Mouse (Mus musculus) C2C12 (cell line): ENCODE data around the gene Cd300lb. TPM values are rescaled to one million over a fixed set of nuclear protein-coding genes. Genes with fewer than 3 reads are reported as not detected.

ENCODE experiments used
- H3K27me3 ChIP-seq: one replicate; pipeline ENCODE4 v1.6.1; 2011; ENCODE audit not compliant: control insufficient read depth, insufficient read depth, insufficient read length
- H3K36me3 ChIP-seq: one replicate; pipeline ENCODE4 v1.6.1; 2011; ENCODE audit not compliant: control insufficient read depth, insufficient read depth
- H3K4me3 ChIP-seq: one replicate; pipeline ENCODE4 v1.5.1; 2011; ENCODE audit warnings: mild to moderate bottlenecking, control low read depth; ENCODE audit not compliant: poor library complexity, insufficient read depth, severe bottlenecking
- H3K79me2 ChIP-seq: one replicate; pipeline ENCODE4 v1.6.1; 2011; ENCODE audit not compliant: control insufficient read depth, insufficient read depth
- H3K79me3 ChIP-seq: one replicate; pipeline ENCODE4 v1.6.1; 2011; ENCODE audit warnings: low read depth, control low read depth
- H3ac ChIP-seq: one replicate; pipeline ENCODE3; 2011; ENCODE audit warnings: low read depth; ENCODE audit not compliant: control insufficient read depth, insufficient read length
- CEBPB ChIP-seq: IDR thresholded peaks from one replicate; pipeline ENCODE4 v1.6.1; 2011; ENCODE audit warnings: low read depth, mild to moderate bottlenecking, control low read depth, moderate library complexity
- CTCF ChIP-seq: IDR thresholded peaks from one replicate; pipeline ENCODE4 v1.5.1; 2011; ENCODE audit not compliant: control insufficient read depth, insufficient read depth, insufficient read length
- FOSL1 ChIP-seq: IDR thresholded peaks from one replicate; pipeline ENCODE4 v1.8.0; 2011; ENCODE audit warnings: mild to moderate bottlenecking, low read length; ENCODE audit not compliant: poor library complexity, insufficient read depth, severe bottlenecking
- MAX ChIP-seq: IDR thresholded peaks from one replicate; pipeline ENCODE4 v1.6.1; 2011; ENCODE audit warnings: mild to moderate bottlenecking, control low read depth
- MYOD1 ChIP-seq: IDR thresholded peaks from one replicate; pipeline ENCODE4 v1.6.1; 2011; ENCODE audit warnings: low read depth; ENCODE audit not compliant: control insufficient read depth, insufficient read length
- MYOG ChIP-seq: IDR thresholded peaks from one replicate; pipeline ENCODE4 v1.6.1; 2011; ENCODE audit not compliant: control insufficient read depth, insufficient read length; ENCODE audit errors: extremely low read depth
- USF1 ChIP-seq: IDR thresholded peaks from one replicate; pipeline ENCODE4 v1.6.1; 2011; ENCODE audit warnings: low read depth, mild to moderate bottlenecking, control low read depth, moderate library complexity
- polyA plus RNA-seq: library from polyadenylated mRNA; unstranded; fragments of >200 nt; fragmentation: generic; extraction: Trizol; gene quantifications from one replicate; pipeline ENCODE4 v1.2.1, GENCODE M21; 2012; ENCODE audit warnings: missing spikeins

Gene Cd300lb
- polyA plus RNA-seq, 1 experiment, result 0.76 TPM

DNA sequence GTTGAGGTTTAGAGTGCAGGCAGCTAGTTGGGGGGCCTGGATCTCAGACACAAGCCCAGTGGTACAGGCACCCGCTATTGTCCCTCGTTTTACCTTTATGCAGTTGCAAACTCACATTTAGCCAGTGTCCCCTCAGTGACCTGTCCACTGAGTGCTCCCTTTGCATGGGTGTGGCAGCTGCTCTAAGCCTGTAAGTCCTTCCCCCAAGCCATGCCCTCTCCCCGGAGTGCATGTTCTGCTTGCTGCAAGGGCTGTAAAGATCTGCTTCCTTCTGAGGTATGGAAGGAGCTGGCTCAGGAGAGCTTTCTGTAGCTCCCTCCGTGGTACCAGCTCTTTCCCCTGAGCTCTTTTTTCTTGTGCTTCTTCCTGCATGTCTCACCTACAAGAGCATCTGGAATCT, 595 bp downstream of the Cd300lb start:
- Histone ChIP-seq H3K79me2 (no peaks in the 10 kb centered on the region), H3ac (no peak overlapping the region), H3K4me3 (no peak overlapping the region), H3K36me3 (no peaks in the 10 kb centered on the region), H3K27me3 (no peaks in the 10 kb centered on the region), H3K79me3 (no peaks in the 10 kb centered on the region)
- TF ChIP-seq MYOD1 (no peak), MAX (no peak), USF1 (no peak), CTCF (no peak), CEBPB (no peak), FOSL1 (no peak)

DNA sequence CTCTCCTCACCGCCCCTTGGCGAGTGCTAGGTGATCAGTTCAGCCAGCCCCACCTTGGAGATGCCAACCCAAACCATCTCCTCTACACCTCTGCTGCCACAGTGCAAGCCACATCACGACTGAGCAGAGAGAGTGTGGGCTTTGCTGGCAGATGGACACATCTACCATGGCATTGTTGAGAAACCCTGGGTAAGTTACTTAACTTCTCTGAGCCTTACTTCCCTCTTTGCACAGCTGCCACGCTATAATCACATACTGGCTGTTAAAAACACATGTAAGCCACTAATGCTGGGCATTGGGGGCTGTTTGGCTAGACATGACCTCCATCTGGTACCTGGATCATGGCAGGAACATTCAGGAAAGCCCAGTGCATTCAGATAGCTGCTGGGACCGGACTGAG, 3.1 kb downstream of the Cd300lb start:
- Histone ChIP-seq H3K79me2 (no peaks in the 10 kb centered on the region), H3K36me3 (no peaks in the 10 kb centered on the region), H3ac (no peak overlapping the region), H3K4me3 (no peak overlapping the region), H3K79me3 (no peaks in the 10 kb centered on the region), H3K27me3 (no peaks in the 10 kb centered on the region)
- TF ChIP-seq MAX, result no peak
- no peak for TF ChIP-seq MYOG
- TF ChIP-seq CEBPB, result no peak
- no peak for TF ChIP-seq MYOD1
- TF ChIP-seq FOSL1, result no peak
- no peak for TF ChIP-seq USF1
- no peak for TF ChIP-seq CTCF

DNA sequence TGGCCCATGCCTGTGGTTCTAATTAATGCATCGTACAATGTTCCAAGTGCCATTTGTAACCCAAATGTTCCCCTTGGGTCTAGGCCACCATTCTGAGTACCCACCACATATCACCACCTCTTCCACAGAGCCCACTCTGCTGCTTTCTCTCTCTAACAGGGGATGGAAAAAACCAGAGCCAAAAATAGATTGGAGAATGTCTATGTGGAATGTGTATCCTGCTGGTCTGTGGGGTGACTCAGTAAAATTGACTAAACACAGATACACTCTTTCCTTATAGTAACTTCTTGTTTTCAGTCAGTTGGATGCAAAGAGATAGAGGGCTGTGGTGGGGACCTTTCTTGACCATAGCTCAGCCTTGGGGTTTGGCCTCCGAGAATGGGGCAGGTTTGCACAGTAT, 4.6 kb downstream of the Cd300lb start:
- no peak for TF ChIP-seq USF1
- TF ChIP-seq CEBPB, result no peak
- no peak for TF ChIP-seq CTCF
- TF ChIP-seq FOSL1, result no peak
- TF ChIP-seq MYOG, result no peak
- no peak for TF ChIP-seq MYOD1
- no peak for TF ChIP-seq MAX
- no peaks in the 10 kb centered on the region for H3K79me3 ChIP-seq
- H3K27me3 ChIP-seq, result no peaks in the 10 kb centered on the region
- no peaks in the 10 kb centered on the region for H3K36me3 ChIP-seq
- no peak overlapping the region for H3ac ChIP-seq
- H3K4me3 ChIP-seq, result no peak overlapping the region
- H3K79me2 ChIP-seq, result no peaks in the 10 kb centered on the region

DNA sequence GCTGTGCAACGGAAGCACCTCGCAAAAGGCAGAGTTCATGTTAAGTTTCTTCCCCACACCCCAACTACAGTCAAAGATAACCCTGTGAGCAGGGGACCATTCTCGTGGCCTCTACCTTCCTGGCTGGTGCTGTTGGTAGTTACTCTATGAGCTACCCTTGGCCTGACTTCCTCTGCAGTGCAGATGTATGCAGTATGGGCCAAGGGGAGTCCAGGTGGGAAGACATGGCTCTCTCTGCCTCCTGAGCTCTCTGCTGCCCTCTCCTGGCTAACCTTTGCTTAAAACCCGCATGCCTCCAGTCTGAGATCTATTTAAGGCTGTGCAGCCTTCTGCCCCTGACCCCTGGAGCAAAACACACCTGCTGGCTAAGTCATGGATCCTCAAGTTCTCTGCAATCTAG, 10.2 kb downstream of the Cd300lb start:
- H3K36me3 ChIP-seq, result no peaks in the 10 kb centered on the region
- H3K79me2 ChIP-seq, result no peaks in the 10 kb centered on the region
- no peak overlapping the region for H3ac ChIP-seq
- H3K27me3 ChIP-seq, result no peaks in the 10 kb centered on the region
- no peaks in the 10 kb centered on the region for H3K79me3 ChIP-seq
- TF ChIP-seq USF1, result no peak
- TF ChIP-seq CEBPB, result no peak
- TF ChIP-seq MYOD1, result no peak
- no peak for TF ChIP-seq MYOG
- no peak for TF ChIP-seq MAX
- no peak for TF ChIP-seq FOSL1
- no peak for TF ChIP-seq CTCF
- no peak overlapping the region for H3K4me3 ChIP-seq

DNA sequence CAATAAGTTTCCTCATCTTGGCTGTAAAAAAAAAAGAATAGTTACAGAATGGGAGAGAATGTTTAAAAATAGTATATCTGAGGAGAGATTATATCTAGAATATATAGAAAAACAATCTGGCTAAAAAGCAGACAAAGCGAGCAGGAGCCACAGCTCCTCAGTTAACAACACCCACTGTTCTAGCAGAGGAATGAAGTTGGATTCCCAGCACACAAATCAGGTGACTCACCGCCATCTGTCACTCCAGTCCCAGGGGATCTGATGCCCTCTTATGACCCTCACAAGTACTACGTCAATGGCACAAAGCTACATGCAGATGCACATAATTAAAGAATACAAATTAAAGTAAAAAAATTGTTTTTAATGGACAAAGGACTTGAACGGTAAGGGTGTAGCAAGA, 11.7 kb downstream of the Cd300lb start:
- Histone ChIP-seq H3K27me3 (no peaks in the 10 kb centered on the region), H3K79me3 (no peaks in the 10 kb centered on the region), H3K36me3 (no peaks in the 10 kb centered on the region), H3ac (no peak overlapping the region), H3K4me3 (no peak overlapping the region), H3K79me2 (no peaks in the 10 kb centered on the region)
- TF ChIP-seq CEBPB (no peak), MYOG (no peak), USF1 (no peak), FOSL1 (no peak), MAX (no peak), CTCF (no peak), MYOD1 (no peak)

DNA sequence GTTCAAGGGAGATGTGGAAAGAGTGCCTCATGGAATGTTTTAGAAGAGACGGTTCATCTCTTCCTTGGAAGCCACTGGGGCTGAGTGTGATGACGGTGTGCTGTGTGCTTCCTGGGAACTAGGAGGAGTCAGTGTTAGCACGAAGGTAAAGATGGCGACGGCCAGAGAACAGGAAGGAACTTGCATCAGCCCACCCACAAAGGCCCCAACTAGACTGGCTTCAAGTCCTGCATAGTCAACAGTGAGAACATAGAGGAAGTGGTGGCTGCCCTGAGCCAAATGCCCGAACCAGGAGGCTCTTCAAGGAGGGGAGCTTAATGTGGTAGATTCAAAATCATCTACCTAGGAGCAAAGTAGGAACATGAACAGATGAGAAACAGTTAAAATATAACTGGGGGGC, 17.1 kb downstream of the Cd300lb start:
- H3K36me3 ChIP-seq, result no peaks in the 10 kb centered on the region
- H3ac ChIP-seq, result no peak overlapping the region
- H3K4me3 ChIP-seq, result no peak overlapping the region
- no peaks in the 10 kb centered on the region for H3K27me3 ChIP-seq
- TF ChIP-seq FOSL1 (no peak), MAX (no peak), MYOD1 (no peak), MYOG (no peak), CTCF (no peak), CEBPB (no peak), USF1 (no peak)
- no peaks in the 10 kb centered on the region for H3K79me3 ChIP-seq
- no peaks in the 10 kb centered on the region for H3K79me2 ChIP-seq
